Mouse (Mus musculus) spleen, adult 2 months (tissue): ENCODE results near the gene Arhgap31. TPM values are rescaled to one million over a fixed set of nuclear protein-coding genes. Genes with fewer than 3 reads are reported as not detected.

ENCODE experiments used
- DNase-seq, 2 experiments: peaks; one replicate each; pipeline versions ENCODE4 v3.0.0 to v3.0.0-alpha.2; 2012 to 2021; ENCODE audit warnings: low spot score in 2 of 2, low read depth in 1 of 2
- H3K27ac ChIP-seq: fragments of 200-500 bp; 2 replicates; pipeline ENCODE4 v1.5.1; 2012; ENCODE audit warnings: low read length, inconsistent platforms; ENCODE audit not compliant: insufficient read depth
- H3K27me3 ChIP-seq: fragments of 200-500 bp; 2 replicates; pipeline ENCODE4 v1.6.1; 2012; ENCODE audit warnings: mild to moderate bottlenecking, moderate library complexity, low read length, inconsistent platforms; ENCODE audit not compliant: control insufficient read depth, insufficient read depth
- H3K36me3 ChIP-seq: fragments of 200-500 bp; 2 replicates; pipeline ENCODE4 v1.6.1; 2012; ENCODE audit warnings: mild to moderate bottlenecking, low read length, inconsistent platforms; ENCODE audit not compliant: control insufficient read depth, insufficient read depth
- H3K4me1 ChIP-seq: fragments of 200-500 bp; 2 replicates; pipeline ENCODE4 v1.6.1; 2011; ENCODE audit warnings: inconsistent platforms; ENCODE audit not compliant: control insufficient read depth, insufficient read depth, insufficient read length
- H3K4me3 ChIP-seq: fragments of 200-500 bp; 2 replicates; pipeline ENCODE4 v1.5.1; 2011; ENCODE audit warnings: mild to moderate bottlenecking, inconsistent platforms; ENCODE audit not compliant: insufficient read depth, insufficient read length; ENCODE audit errors: extremely low read depth
- CTCF ChIP-seq: fragments of 200-500 bp; IDR thresholded peaks from 2 replicates; pipeline ENCODE4 v1.5.1; 2011; ENCODE audit warnings: mild to moderate bottlenecking, inconsistent platforms; ENCODE audit not compliant: insufficient read depth, insufficient read length, insufficient replicate concordance; ENCODE audit errors: extremely low read depth
- POLR2A ChIP-seq: fragments of 200-500 bp; IDR thresholded peaks from 2 replicates; pipeline ENCODE4 v1.6.1; 2011; ENCODE audit warnings: low read depth, low read length, inconsistent platforms
- WGBS: fragments of 180-500 bp; shearing (Covaris S2); methylation state at CpG from one replicate; pipeline ENCODE4 v1.1.7; 2018; 5-methylcytosine and 5-hydroxymethylcytosine counted together
- polyA plus RNA-seq: library from polyadenylated mRNA; depleted of rRNA; stranded (reverse); fragments of >200 nt; gene quantifications from 2 replicates; pipeline ENCODE4 v1.2.3, GENCODE M21; 2012

Gene Arhgap31
- polyA plus RNA-seq, 1 experiment, result 3.7 TPM

DNA sequence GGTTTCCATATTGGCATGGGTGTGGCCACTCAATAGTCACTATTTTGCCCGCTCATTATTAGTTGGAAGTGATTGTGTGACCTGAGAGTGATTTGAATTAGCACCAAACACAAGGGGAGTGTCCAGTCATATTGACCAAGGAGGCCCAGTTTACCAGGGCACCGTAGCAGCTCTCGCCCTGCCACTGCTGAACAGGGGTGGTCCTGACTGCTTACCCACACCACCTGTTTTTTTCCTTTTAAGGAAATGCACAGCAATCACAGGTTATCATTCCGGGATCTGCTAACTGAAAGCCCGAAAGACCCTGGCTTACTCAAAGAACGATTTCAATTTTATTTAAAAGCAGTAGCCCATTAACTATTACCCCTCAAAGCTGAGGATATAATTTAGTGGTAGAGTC lies 35.9 kb downstream of the Arhgap31 start:
- H3K36me3 ChIP-seq, result no peaks in the 10 kb centered on the region
- no peak overlapping the region for H3K4me3 ChIP-seq
- no peak overlapping the region for H3K27ac ChIP-seq
- no peaks in the 10 kb centered on the region for H3K27me3 ChIP-seq
- H3K4me1 ChIP-seq, result no peaks in the 10 kb centered on the region; the same call in none of the 2 replicates
- 91% methylated on average over 6 of the region's 6 CpGs for WGBS
- no peak for DNase-seq
- TF ChIP-seq CTCF (no peak), POLR2A (no peak)

GRCm38 (mm10) chr16:38676647-38677046 lies 36.4 kb downstream of the Arhgap31 start:
- H3K27ac ChIP-seq, result no peak overlapping the region
- H3K4me1 ChIP-seq, result no peaks in the 10 kb centered on the region; the same call in 1 of the 2 replicates
- 92% methylated on average over 4 of the region's 4 CpGs for WGBS
- no peak for TF ChIP-seq POLR2A
- no peaks in the 10 kb centered on the region for H3K27me3 ChIP-seq
- no peak for DNase-seq
- H3K4me3 ChIP-seq, result no peak overlapping the region
- H3K36me3 ChIP-seq, result no peaks in the 10 kb centered on the region

- H3K4me1 ChIP-seq, result no peaks in the 10 kb centered on the region; the same call in 1 of the 2 replicates
- H3K4me3 ChIP-seq, result no peak overlapping the region
- 79% methylated on average over 9 of the region's 9 CpGs for WGBS
- DNase-seq, result no peak
- no peak overlapping the region for H3K27ac ChIP-seq
- no peaks in the 10 kb centered on the region for H3K27me3 ChIP-seq
- TF ChIP-seq POLR2A (no peak), CTCF (no peak)
- no peaks in the 10 kb centered on the region for H3K36me3 ChIP-seq
Measured at GRCm38 (mm10) chr16:38675600-38676335, 37.3 kb downstream of the Arhgap31 start.

DNA sequence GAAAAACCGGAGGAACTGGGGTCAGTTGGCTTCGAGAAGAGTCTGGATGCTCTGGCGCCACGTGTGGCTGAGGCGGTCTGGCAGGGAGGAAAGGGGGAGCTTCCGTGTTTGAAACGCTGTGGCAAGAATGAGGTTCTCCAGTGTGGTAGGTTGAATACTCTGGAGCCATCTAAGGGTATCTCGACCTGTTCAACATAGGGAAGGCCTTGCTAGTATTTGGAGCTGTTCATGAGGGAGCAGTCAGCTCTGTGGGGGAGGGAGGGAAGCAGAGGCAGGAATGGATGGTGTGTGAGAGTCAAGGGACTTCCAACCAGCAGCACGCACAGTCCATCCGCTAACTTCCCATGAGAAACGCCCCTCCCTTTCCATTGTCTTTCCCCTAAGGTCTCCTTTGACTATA lies 38.2 kb downstream of the Arhgap31 start:
- no peaks in the 10 kb centered on the region for H3K36me3 ChIP-seq
- H3K4me3 ChIP-seq, result no peak overlapping the region
- no peak for DNase-seq
- no peak for TF ChIP-seq CTCF
- no peak for TF ChIP-seq POLR2A
- 93% methylated on average over 11 of the region's 11 CpGs for WGBS
- H3K4me1 ChIP-seq, result no peaks in the 10 kb centered on the region; the same call in 1 of the 2 replicates
- no peaks in the 10 kb centered on the region for H3K27me3 ChIP-seq
- H3K27ac ChIP-seq, result no peak overlapping the region

DNA sequence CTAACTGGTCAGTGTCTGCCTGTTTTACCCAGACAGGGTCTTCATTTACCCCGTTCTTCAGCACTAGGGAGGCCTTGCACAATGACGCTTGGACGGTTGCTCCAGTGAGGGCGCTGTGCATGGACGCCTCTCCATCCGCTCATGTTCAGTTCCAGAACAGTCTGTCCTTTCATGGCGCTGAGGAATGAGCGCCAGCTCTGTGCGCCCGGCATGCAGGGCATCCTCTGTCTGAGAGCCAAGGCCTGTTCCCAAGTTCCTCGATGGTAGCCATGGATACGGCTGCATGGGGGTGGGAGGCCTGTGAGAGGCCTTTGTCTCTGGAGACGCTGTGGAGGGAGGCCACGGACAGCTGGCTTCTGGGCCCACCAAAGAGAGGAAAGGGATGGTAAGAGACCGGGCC lies 39.6 kb downstream of the Arhgap31 start:
- no peaks in the 10 kb centered on the region for H3K27me3 ChIP-seq
- no peak overlapping the region for H3K27ac ChIP-seq
- DNase-seq, result no peak
- H3K4me1 ChIP-seq, result no peaks in the 10 kb centered on the region
- H3K4me3 ChIP-seq, result no peak overlapping the region
- no peak for TF ChIP-seq CTCF
- TF ChIP-seq POLR2A, result no peak
- 88% methylated on average over 15 of the region's 15 CpGs for WGBS
- H3K36me3 ChIP-seq, result no peaks in the 10 kb centered on the region

DNA sequence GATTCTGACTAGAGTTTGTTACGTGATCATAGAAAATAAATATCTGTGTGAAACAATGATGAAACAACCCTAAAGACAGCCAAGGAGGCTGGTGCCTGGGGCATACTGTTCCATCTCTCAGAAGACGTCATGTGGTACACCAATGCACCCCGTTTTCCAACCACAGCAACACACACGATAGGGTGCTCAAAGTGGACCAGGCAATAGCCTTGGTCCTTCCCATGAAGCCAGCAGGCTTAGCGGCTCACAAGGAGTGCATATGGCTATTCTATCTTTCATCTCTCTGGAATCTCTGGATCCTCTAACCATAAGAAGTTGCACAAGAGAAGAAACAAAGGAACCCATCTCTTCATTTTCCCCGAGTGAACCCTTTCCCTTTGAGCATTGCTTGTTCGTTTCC lies 40.1 kb downstream of the Arhgap31 start:
- no peaks in the 10 kb centered on the region for H3K36me3 ChIP-seq
- no peaks in the 10 kb centered on the region for H3K4me1 ChIP-seq
- WGBS, result 87% methylated on average over 7 of the region's 7 CpGs
- H3K27me3 ChIP-seq, result no peaks in the 10 kb centered on the region
- TF ChIP-seq CTCF (no peak), POLR2A (no peak)
- no peak overlapping the region for H3K27ac ChIP-seq
- no peak for DNase-seq
- no peak overlapping the region for H3K4me3 ChIP-seq

DNA sequence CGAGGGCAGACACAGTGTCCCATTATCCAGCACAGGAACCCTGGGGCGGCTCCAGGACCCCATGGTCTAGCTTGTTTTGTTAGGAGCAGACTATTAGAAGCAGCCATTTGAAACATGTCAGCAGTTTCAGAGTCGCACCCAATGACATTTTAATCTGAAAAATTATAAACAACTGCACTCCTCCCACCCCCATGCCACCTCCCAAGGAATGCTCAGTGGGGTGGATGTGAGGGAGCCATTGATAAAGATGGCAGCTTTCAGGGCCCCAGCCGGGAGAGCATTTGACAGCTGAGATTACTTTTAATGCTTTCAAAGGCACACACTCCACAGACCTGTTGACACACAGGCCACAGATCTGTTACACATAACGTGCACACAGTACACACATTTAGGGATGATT lies 40.7 kb downstream of the Arhgap31 start:
- no peak for TF ChIP-seq CTCF
- no peak for TF ChIP-seq POLR2A
- DNase-seq, result no peak
- Histone ChIP-seq H3K27me3 (no peaks in the 10 kb centered on the region), H3K27ac (no peak overlapping the region), H3K4me1 (no peaks in the 10 kb centered on the region), H3K4me3 (no peak overlapping the region), H3K36me3 (no peaks in the 10 kb centered on the region)
- WGBS, result 92% methylated on average over 5 of the region's 5 CpGs
